Mouse (Mus musculus): ENCODE data around the gene D130043K22Rik. TPM values are rescaled to one million over a fixed set of nuclear protein-coding genes. Genes with fewer than 3 reads are reported as not detected.

Gene D130043K22Rik
- polyA plus RNA-seq, 1 experiment = not detected

DNA sequence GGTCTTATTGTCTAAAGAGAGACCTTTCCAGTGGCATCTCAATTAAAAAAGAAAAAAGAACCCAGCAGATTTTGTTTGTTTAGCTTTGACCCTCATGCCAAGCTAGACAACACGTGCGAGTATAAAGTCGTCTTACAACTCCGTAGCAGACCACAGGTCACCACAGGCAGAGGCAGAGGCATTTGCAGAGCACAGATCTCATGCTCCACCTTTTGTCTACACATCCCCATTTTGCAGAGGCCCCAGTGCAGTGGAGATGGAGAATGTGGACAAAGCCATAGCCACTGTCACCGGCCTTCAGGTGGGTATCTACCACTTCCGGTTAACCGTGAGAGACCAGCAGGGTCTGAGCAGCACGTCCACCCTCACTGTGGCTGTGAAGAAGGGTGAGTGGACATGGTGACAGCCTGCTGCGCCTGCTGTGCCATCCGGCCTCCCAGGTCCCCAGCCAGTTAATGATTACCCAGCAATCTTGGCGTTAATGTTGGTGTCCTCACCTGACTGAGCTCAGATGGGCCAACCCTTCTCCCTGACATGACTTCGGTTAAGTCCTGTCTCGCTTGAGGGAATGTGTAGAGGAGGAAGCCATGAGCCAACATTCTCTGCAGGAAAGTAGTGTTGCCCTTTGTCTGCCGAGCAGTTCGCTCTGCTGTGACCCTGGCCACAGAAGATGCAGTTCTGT is 34.6 kb downstream of the D130043K22Rik start:
- no peak for TF ChIP-seq CTCF (IDR thresholded peaks at IDR 0.05; ENCODE audit: low read depth, low read length)
- no peak for TF ChIP-seq EP300 (IDR thresholded peaks at IDR 0.05; ENCODE audit: insufficient read depth, low read depth, low read length)
- no peak for TF ChIP-seq POLR2A (IDR thresholded peaks at IDR 0.05; ENCODE audit: insufficient read depth, low read length)
- H3K9ac ChIP-seq (ENCODE audit: low read depth, poor library complexity, severe bottlenecking) = no peak overlapping the region
- H3K36me3 ChIP-seq (ENCODE audit: control insufficient read depth, insufficient read depth, low read length, poor library complexity, severe bottlenecking) = no peaks in the 10 kb centered on the region
- no peaks in the 10 kb centered on the region for H3K9me3 ChIP-seq (replicated peaks; ENCODE audit: control insufficient read depth, insufficient read depth, low read length, poor library complexity, severe bottlenecking)
- H3K4me3 ChIP-seq (ENCODE audit: low read depth, low read length) = no peak overlapping the region
- H3K27ac ChIP-seq (ENCODE audit: insufficient read depth, low read length) = no peak overlapping the region
- H3K27me3 ChIP-seq (ENCODE audit: control insufficient read depth, insufficient read depth, low read length, poor library complexity, severe bottlenecking) = no peaks in the 10 kb centered on the region
- no peaks in the 10 kb centered on the region for H3K4me1 ChIP-seq (ENCODE audit: control insufficient read depth, insufficient read depth, low read length)

DNA sequence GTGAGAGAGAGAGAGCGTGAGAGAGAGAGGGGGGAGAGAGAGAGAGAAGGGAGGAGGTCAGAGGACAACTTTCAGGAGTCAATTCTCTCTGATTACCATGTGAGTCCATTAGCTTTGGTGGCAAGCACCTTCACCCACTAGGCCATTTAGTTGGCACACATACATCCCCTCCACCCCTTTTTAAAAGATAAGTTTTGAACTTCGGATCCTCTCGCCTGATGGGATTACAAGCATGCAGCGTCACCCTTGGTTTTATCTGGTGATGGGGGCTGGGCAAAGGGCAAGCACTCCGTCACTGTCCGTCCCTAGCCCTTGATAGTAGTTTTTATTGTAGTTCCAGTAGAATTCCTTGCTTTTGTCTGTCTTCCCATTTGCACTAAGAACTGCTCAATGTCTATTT is 35.3 kb downstream of the D130043K22Rik start:
- Histone ChIP-seq H3K4me3 (ENCODE audit: low read depth, low read length) (no peak overlapping the region), H3K27me3 (ENCODE audit: control insufficient read depth, insufficient read depth, low read length, poor library complexity, severe bottlenecking) (no peaks in the 10 kb centered on the region), H3K9ac (ENCODE audit: low read depth, poor library complexity, severe bottlenecking) (no peak overlapping the region), H3K36me3 (ENCODE audit: control insufficient read depth, insufficient read depth, low read length, poor library complexity, severe bottlenecking) (no peaks in the 10 kb centered on the region), H3K27ac (ENCODE audit: insufficient read depth, low read length) (no peak overlapping the region), H3K4me1 (ENCODE audit: control insufficient read depth, insufficient read depth, low read length) (no peaks in the 10 kb centered on the region), H3K9me3 (replicated peaks; ENCODE audit: control insufficient read depth, insufficient read depth, low read length, poor library complexity, severe bottlenecking) (no peaks in the 10 kb centered on the region)
- TF ChIP-seq EP300 (IDR thresholded peaks at IDR 0.05; ENCODE audit: insufficient read depth, low read depth, low read length) = no peak
- no peak for TF ChIP-seq POLR2A (IDR thresholded peaks at IDR 0.05; ENCODE audit: insufficient read depth, low read length)
- no peak for TF ChIP-seq CTCF (IDR thresholded peaks at IDR 0.05; ENCODE audit: low read depth, low read length)

DNA sequence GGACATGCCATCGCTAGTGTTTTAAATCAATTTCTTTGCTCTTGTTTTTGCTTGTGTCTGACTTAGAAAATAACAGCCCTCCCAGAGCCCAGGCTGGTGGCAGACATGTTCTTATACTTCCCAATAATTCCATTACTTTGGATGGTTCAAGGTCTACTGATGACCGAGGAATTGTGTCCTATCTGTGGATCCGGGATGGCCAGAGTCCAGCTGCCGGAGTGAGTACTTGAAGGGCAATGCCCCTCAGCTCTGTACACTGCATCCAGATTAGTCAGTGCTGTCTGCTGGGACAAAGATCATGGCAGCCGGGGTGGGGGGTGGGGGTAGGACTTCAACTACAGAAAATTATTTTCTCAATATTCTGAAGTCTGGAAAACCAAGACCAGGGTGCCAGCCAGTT is 35.8 kb downstream of the D130043K22Rik start:
- no peaks in the 10 kb centered on the region for H3K27me3 ChIP-seq (ENCODE audit: control insufficient read depth, insufficient read depth, low read length, poor library complexity, severe bottlenecking)
- no peak overlapping the region for H3K4me3 ChIP-seq (ENCODE audit: low read depth, low read length)
- H3K4me1 ChIP-seq (ENCODE audit: control insufficient read depth, insufficient read depth, low read length) = no peaks in the 10 kb centered on the region
- H3K9ac ChIP-seq (ENCODE audit: low read depth, poor library complexity, severe bottlenecking) = no peak overlapping the region
- no peak overlapping the region for H3K27ac ChIP-seq (ENCODE audit: insufficient read depth, low read length)
- no peaks in the 10 kb centered on the region for H3K36me3 ChIP-seq (ENCODE audit: control insufficient read depth, insufficient read depth, low read length, poor library complexity, severe bottlenecking)
- no peaks in the 10 kb centered on the region for H3K9me3 ChIP-seq (replicated peaks; ENCODE audit: control insufficient read depth, insufficient read depth, low read length, poor library complexity, severe bottlenecking)
- no peak for TF ChIP-seq POLR2A (IDR thresholded peaks at IDR 0.05; ENCODE audit: insufficient read depth, low read length)
- no peak for TF ChIP-seq EP300 (IDR thresholded peaks at IDR 0.05; ENCODE audit: insufficient read depth, low read depth, low read length)
- TF ChIP-seq CTCF (IDR thresholded peaks at IDR 0.05; ENCODE audit: low read depth, low read length) = no peak

DNA sequence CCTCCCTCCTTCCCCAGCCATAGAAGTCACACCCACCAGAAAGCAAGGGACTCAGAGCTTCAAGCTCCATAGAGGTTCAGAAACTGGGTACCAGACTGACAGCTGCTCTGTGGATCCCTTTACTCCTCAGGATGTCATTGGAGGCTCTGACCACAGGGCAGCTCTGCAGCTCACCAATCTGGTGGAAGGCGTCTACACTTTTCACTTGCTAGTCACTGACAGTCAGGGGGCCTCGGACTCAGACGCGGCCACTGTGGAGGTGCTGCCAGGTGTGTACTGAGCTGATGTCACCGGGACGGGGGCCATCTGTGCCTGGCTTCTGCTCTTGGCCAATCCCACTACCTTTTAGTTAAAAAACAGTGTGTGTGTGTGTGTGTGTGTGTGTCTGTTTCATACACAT is 37.5 kb downstream of the D130043K22Rik start:
- Histone ChIP-seq H3K27me3 (ENCODE audit: control insufficient read depth, insufficient read depth, low read length, poor library complexity, severe bottlenecking) (no peaks in the 10 kb centered on the region), H3K36me3 (ENCODE audit: control insufficient read depth, insufficient read depth, low read length, poor library complexity, severe bottlenecking) (no peaks in the 10 kb centered on the region), H3K9ac (ENCODE audit: low read depth, poor library complexity, severe bottlenecking) (no peak overlapping the region), H3K27ac (ENCODE audit: insufficient read depth, low read length) (no peak overlapping the region), H3K4me1 (ENCODE audit: control insufficient read depth, insufficient read depth, low read length) (no peaks in the 10 kb centered on the region), H3K9me3 (replicated peaks; ENCODE audit: control insufficient read depth, insufficient read depth, low read length, poor library complexity, severe bottlenecking) (no peaks in the 10 kb centered on the region), H3K4me3 (ENCODE audit: low read depth, low read length) (no peak overlapping the region)
- no peak for TF ChIP-seq POLR2A (IDR thresholded peaks at IDR 0.05; ENCODE audit: insufficient read depth, low read length)
- no peak for TF ChIP-seq CTCF (IDR thresholded peaks at IDR 0.05; ENCODE audit: low read depth, low read length)
- no peak for TF ChIP-seq EP300 (IDR thresholded peaks at IDR 0.05; ENCODE audit: insufficient read depth, low read depth, low read length)

DNA sequence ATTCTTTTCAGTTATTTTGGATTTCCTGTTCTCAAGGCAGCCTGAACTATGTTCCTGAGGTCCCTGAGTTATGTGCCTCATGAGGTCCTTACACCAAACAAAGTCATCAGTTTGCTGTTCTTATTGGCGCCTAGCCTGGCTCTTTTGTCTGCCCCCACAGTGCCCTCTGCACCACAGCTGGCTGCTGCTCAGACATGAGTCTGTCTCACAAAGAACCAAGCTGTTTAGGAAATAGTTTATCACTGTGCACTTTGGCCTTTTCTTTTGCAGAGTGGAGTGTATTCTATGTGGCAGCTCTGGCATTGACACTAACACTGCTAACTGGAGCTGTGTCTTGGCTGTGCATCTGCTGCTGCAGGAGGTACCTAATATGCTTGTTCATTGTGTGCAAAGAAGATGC is 44.6 kb downstream of the D130043K22Rik start:
- Histone ChIP-seq H3K4me1 (ENCODE audit: control insufficient read depth, insufficient read depth, low read length) (no peaks in the 10 kb centered on the region), H3K27ac (ENCODE audit: insufficient read depth, low read length) (no peak overlapping the region), H3K36me3 (ENCODE audit: control insufficient read depth, insufficient read depth, low read length, poor library complexity, severe bottlenecking) (no peaks in the 10 kb centered on the region), H3K9ac (ENCODE audit: low read depth, poor library complexity, severe bottlenecking) (no peak overlapping the region), H3K27me3 (ENCODE audit: control insufficient read depth, insufficient read depth, low read length, poor library complexity, severe bottlenecking) (no peaks in the 10 kb centered on the region), H3K4me3 (ENCODE audit: low read depth, low read length) (no peak overlapping the region), H3K9me3 (replicated peaks; ENCODE audit: control insufficient read depth, insufficient read depth, low read length, poor library complexity, severe bottlenecking) (no peaks in the 10 kb centered on the region)
- TF ChIP-seq POLR2A (IDR thresholded peaks at IDR 0.05; ENCODE audit: insufficient read depth, low read length) = no peak
- no peak for TF ChIP-seq EP300 (IDR thresholded peaks at IDR 0.05; ENCODE audit: insufficient read depth, low read depth, low read length)
- TF ChIP-seq CTCF (IDR thresholded peaks at IDR 0.05; ENCODE audit: low read depth, low read length) = no peak

DNA sequence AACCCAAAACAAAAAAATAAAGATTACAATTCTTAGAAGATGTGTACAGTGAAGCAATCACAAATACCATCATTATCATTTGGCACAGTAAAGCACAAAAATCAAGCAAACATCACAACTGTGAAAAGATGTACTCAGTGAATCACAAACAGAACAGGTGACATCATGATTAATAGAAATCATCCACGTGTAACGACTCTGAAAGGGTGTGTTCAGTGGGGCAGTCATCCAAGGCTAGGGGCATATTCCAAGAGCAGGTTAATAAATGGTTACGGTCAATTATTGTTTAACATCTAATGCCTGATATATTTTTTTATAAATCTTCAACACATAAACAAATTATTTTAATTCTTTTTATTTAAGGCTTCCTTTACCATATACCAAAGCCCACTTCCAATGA is 47.6 kb downstream of the D130043K22Rik start:
- no peak for TF ChIP-seq POLR2A (IDR thresholded peaks at IDR 0.05; ENCODE audit: insufficient read depth, low read length)
- no peak for TF ChIP-seq CTCF (IDR thresholded peaks at IDR 0.05; ENCODE audit: low read depth, low read length)
- TF ChIP-seq EP300 (IDR thresholded peaks at IDR 0.05; ENCODE audit: insufficient read depth, low read depth, low read length) = no peak

More for the DNA sequence above, 47.6 kb downstream of the D130043K22Rik start:
- H3K27me3 ChIP-seq (ENCODE audit: control insufficient read depth, insufficient read depth, low read length, poor library complexity, severe bottlenecking) = no peaks in the 10 kb centered on the region
- H3K9ac ChIP-seq (ENCODE audit: low read depth, poor library complexity, severe bottlenecking) = no peak overlapping the region
- no peaks in the 10 kb centered on the region for H3K9me3 ChIP-seq (replicated peaks; ENCODE audit: control insufficient read depth, insufficient read depth, low read length, poor library complexity, severe bottlenecking)
- H3K4me1 ChIP-seq (ENCODE audit: control insufficient read depth, insufficient read depth, low read length) = no peaks in the 10 kb centered on the region
- H3K36me3 ChIP-seq (ENCODE audit: control insufficient read depth, insufficient read depth, low read length, poor library complexity, severe bottlenecking) = no peaks in the 10 kb centered on the region
- H3K27ac ChIP-seq (ENCODE audit: insufficient read depth, low read length) = no peak overlapping the region
- H3K4me3 ChIP-seq (ENCODE audit: low read depth, low read length) = no peak overlapping the region

Measured in ES-Bruce4 (cell line).